Mouse (Mus musculus) thymus, adult 2 months (tissue): ENCODE data around the gene Cdk5r1. TPM values are rescaled to one million over a fixed set of nuclear protein-coding genes. Genes with fewer than 3 reads are reported as not detected.

ENCODE experiments used
- DNase-seq: peaks from one replicate; pipeline ENCODE4 v3.0.0; 2021
- H3K27ac ChIP-seq: fragments of 200-500 bp; 2 replicates; pipeline ENCODE4 v1.5.1; 2012; ENCODE audit warnings: low read length, control low read depth; ENCODE audit not compliant: control insufficient read depth, insufficient read depth
- H3K27me3 ChIP-seq: fragments of 200-500 bp; 2 replicates; pipeline ENCODE4 v1.6.1; 2012; ENCODE audit warnings: mild to moderate bottlenecking, low read length, moderate library complexity, mixed read lengths; ENCODE audit not compliant: control insufficient read depth, insufficient read depth
- H3K36me3 ChIP-seq: fragments of 200-500 bp; 2 replicates; pipeline ENCODE4 v1.6.1; 2012; ENCODE audit warnings: mild to moderate bottlenecking, low read length, moderate library complexity; ENCODE audit not compliant: control insufficient read depth, insufficient read depth
- H3K4me1 ChIP-seq: fragments of 200-500 bp; replicated peaks from 2 replicates; pipeline ENCODE4 v1.6.1; 2012; ENCODE audit warnings: low read length; ENCODE audit not compliant: control insufficient read depth, insufficient read depth
- H3K4me3 ChIP-seq: fragments of 200-500 bp; 2 replicates; pipeline ENCODE4 v1.5.1; 2012; ENCODE audit warnings: mild to moderate bottlenecking, low read length, control low read depth, moderate library complexity; ENCODE audit not compliant: control insufficient read depth, insufficient read depth
- CTCF ChIP-seq: fragments of 200-500 bp; IDR thresholded peaks from 2 replicates; pipeline ENCODE4 v1.5.1; 2012; ENCODE audit warnings: mild to moderate bottlenecking, control low read depth, low read length, moderate library complexity, borderline replicate concordance; ENCODE audit not compliant: control insufficient read depth, poor library complexity, insufficient read depth; ENCODE audit errors: extremely low read depth
- POLR2A ChIP-seq: fragments of 200-500 bp; IDR thresholded peaks from 2 replicates; pipeline ENCODE4 v1.6.1; 2012; ENCODE audit warnings: mild to moderate bottlenecking, low read length, control low read depth, moderate library complexity; ENCODE audit not compliant: control insufficient read depth, poor library complexity, insufficient read depth; ENCODE audit errors: extremely low read depth
- WGBS: fragments of 180-500 bp; shearing (Covaris S2); methylation state at CpG from one replicate; pipeline ENCODE4 v1.1.7; 2018; 5-methylcytosine and 5-hydroxymethylcytosine counted together
- polyA plus RNA-seq: library from polyadenylated mRNA; depleted of rRNA; stranded (reverse); fragments of >200 nt; gene quantifications from 2 replicates; pipeline ENCODE4 v1.2.3, GENCODE M21; 2012

The Cdk5r1 gene
- polyA plus RNA-seq, 1 experiment: 10.8 TPM

GRCm38 (mm10) chr11:80474846-80475245, 2.0 kb upstream of the Cdk5r1 start:
- peaks cover 18% of the 10 kb centered on the region for H3K36me3 ChIP-seq
- no peak for DNase-seq
- H3K4me1 ChIP-seq: peaks cover 22% of the 10 kb centered on the region
- no peak for TF ChIP-seq POLR2A
- TF ChIP-seq CTCF: no peak
- no peak overlapping the region for H3K27ac ChIP-seq
- no peaks in the 10 kb centered on the region for H3K27me3 ChIP-seq
- H3K4me3 ChIP-seq: no peak overlapping the region
- 97% methylated on average over 11 of the region's 11 CpGs for WGBS

GRCm38 (mm10) chr11:80475544-80475943, 1.3 kb upstream of the Cdk5r1 start:
- peaks cover 11% of the 10 kb centered on the region for H3K36me3 ChIP-seq
- WGBS: 97% methylated on average over 9 of the region's 9 CpGs

GRCm38 (mm10) chr11:80477341-80478199, 747 bp downstream of the Cdk5r1 start:
- Histone ChIP-seq H3K27me3 (no peaks in the 10 kb centered on the region), H3K4me3 (peak overlapping the region; percentile 61), H3K27ac (no peak overlapping the region), H3K36me3 (no peaks in the 10 kb centered on the region), H3K4me1 (peaks cover 22% of the 10 kb centered on the region)
- TF ChIP-seq POLR2A: no peak
- TF ChIP-seq CTCF: no peak
- peak; percentile 25 for DNase-seq
- 28% methylated on average over 55 of the region's 55 CpGs for WGBS

More at GRCm38 (mm10) chr11:80475544-80475943, 1.3 kb upstream of the Cdk5r1 start:
- H3K4me1 ChIP-seq: peaks cover 22% of the 10 kb centered on the region
- H3K27ac ChIP-seq: no peak overlapping the region
- no peak for TF ChIP-seq POLR2A
- no peak for TF ChIP-seq CTCF
- H3K4me3 ChIP-seq: no peak overlapping the region
- no peak for DNase-seq
- no peaks in the 10 kb centered on the region for H3K27me3 ChIP-seq

GRCm38 (mm10) chr11:80478694-80479412, 2.0 kb downstream of the Cdk5r1 start:
- Histone ChIP-seq H3K36me3 (no peaks in the 10 kb centered on the region), H3K4me1 (peaks cover 22% of the 10 kb centered on the region), H3K27me3 (no peaks in the 10 kb centered on the region), H3K27ac (no peak overlapping the region), H3K4me3 (no peak overlapping the region)
- no peak for DNase-seq
- TF ChIP-seq POLR2A (no peak), CTCF (no peak)
- 96% methylated on average over 14 of the region's 14 CpGs for WGBS

GRCm38 (mm10) chr11:80479425-80479824, 2.6 kb downstream of the Cdk5r1 start:
- H3K4me1 ChIP-seq: peaks cover 22% of the 10 kb centered on the region
- no peak overlapping the region for H3K27ac ChIP-seq
- TF ChIP-seq POLR2A (no peak), CTCF (no peak)
- no peak for DNase-seq
- no peak overlapping the region for H3K4me3 ChIP-seq
- no peaks in the 10 kb centered on the region for H3K36me3 ChIP-seq
- no peaks in the 10 kb centered on the region for H3K27me3 ChIP-seq
- 50% methylated on average over 5 of the region's 5 CpGs for WGBS

- Histone ChIP-seq H3K27me3 (no peaks in the 10 kb centered on the region), H3K36me3 (no peaks in the 10 kb centered on the region), H3K4me1 (peaks cover 22% of the 10 kb centered on the region), H3K27ac (no peak overlapping the region), H3K4me3 (no peak overlapping the region)
- DNase-seq: no peak
- TF ChIP-seq CTCF (no peak), POLR2A (no peak)
- 94% methylated on average over 31 of the region's 31 CpGs for WGBS
These were observed 3.4 kb downstream of the Cdk5r1 start for GRCm38 (mm10) chr11:80479906-80480866.
